Mouse (Mus musculus) forebrain, embryonic 13.5 days (tissue): ENCODE results near the gene Cdhr5. TPM values are rescaled to one million over a fixed set of nuclear protein-coding genes. Genes with fewer than 3 reads are reported as not detected.
"Not testable (repeated sequence)": the region's sequence is repeated elsewhere in the genome, so short reads cannot be mapped to it uniquely, and the experiment has no call there.

Source experiments
- ATAC-seq: fragments of 200-750 bp; cut with Nextera tagmentation; 2 replicates; pipeline ENCODE4 v1.8.0; 2017
- H3K27ac ChIP-seq: fragments of 300-500 bp; sonication (generic); 2 replicates; pipeline ENCODE4 v1.5.1; 2015; ENCODE audit warnings: inconsistent platforms, mild to moderate bottlenecking, moderate library complexity
- H3K27me3 ChIP-seq: fragments of 300-500 bp; sonication (generic); 2 replicates; pipeline ENCODE4 v1.6.1; 2015; ENCODE audit warnings: mild to moderate bottlenecking, inconsistent platforms
- H3K36me3 ChIP-seq: fragments of 300-500 bp; sonication (generic); 2 replicates; pipeline ENCODE4 v1.6.1; 2015; ENCODE audit warnings: mild to moderate bottlenecking, inconsistent platforms; ENCODE audit not compliant: poor library complexity, severe bottlenecking
- H3K4me1 ChIP-seq: fragments of 300-500 bp; sonication (generic); 2 replicates; pipeline ENCODE4 v1.6.1; 2015; ENCODE audit warnings: inconsistent platforms
- H3K4me2 ChIP-seq: fragments of 300-500 bp; sonication (generic); 2 replicates; pipeline ENCODE4 v1.6.1; 2015; ENCODE audit warnings: inconsistent platforms, mild to moderate bottlenecking, moderate library complexity
- H3K4me3 ChIP-seq: fragments of 300-500 bp; sonication (generic); 2 replicates; pipeline ENCODE4 v1.5.1; 2015; ENCODE audit warnings: mild to moderate bottlenecking, inconsistent platforms
- H3K9ac ChIP-seq: fragments of 300-500 bp; sonication (generic); 2 replicates; pipeline ENCODE4 v1.6.1; 2015; ENCODE audit warnings: mild to moderate bottlenecking, inconsistent platforms
- H3K9me3 ChIP-seq: fragments of 300-500 bp; sonication (generic); replicated peaks from 2 replicates; pipeline ENCODE4 v1.6.1; 2016; ENCODE audit warnings: inconsistent platforms
- WGBS: fragments of 180-500 bp; shearing (Covaris S2); methylation state at CpG from one replicate; pipeline ENCODE4 v1.1.7; 2015; 5-methylcytosine and 5-hydroxymethylcytosine counted together
- polyA plus RNA-seq: library from polyadenylated mRNA; unstranded; fragments of >200 nt; fragmentation: Nextera tagmentation; extraction: Ambion mirVana; gene quantifications from 2 replicates; pipeline ENCODE4 v1.2.1, GENCODE M21; 2015

Cdhr5 gene
- polyA plus RNA-seq, 1 experiment from 2014 or later: not detected

DNA sequence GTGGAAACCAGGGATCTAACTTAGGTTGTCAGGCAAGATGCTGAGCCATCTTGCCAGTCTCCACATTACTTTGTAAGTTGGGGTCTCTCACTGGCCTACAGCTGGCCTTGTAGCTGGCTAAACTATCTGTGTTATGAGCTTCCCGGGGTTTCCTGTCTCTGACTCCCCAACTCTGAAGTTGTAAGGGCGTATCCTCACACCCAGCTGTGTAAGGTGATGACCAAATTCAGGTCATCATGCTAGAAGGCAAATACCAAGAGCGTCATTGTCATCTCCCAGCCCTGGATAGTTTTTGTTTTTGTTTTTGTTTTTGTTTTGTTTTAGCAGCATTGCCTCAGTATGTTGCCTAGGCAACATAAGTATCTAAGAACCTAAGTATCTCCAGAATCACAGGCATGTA, 6.0 kb downstream of the Cdhr5 start:
- no peak overlapping the region for H3K4me2 ChIP-seq
- peaks cover 8% of the 10 kb centered on the region for H3K4me1 ChIP-seq
- no peak overlapping the region for H3K27ac ChIP-seq
- ATAC-seq: no peak
- no peak overlapping the region for H3K4me3 ChIP-seq
- no peaks in the 10 kb centered on the region for H3K36me3 ChIP-seq
- no peaks in the 10 kb centered on the region for H3K9me3 ChIP-seq
- no peak overlapping the region for H3K9ac ChIP-seq
- H3K27me3 ChIP-seq: no peaks in the 10 kb centered on the region
- 84% methylated on average over 3 of the region's 3 CpGs for WGBS

DNA sequence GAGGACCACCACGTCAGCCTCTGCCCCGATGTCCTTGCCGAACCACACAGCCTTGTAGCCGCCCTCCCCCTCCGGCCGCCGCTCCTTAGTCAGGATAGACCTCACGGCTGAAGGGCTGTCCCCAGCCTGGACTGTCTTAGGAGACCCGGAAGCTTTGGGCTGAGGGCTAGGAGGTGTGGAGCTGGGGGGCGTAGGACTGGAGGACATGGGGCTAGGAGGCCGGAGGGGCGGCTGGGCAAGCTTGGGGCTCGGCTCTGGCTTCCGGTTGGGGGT, 7.4 kb downstream of the Cdhr5 start:
- peaks cover 12% of the 10 kb centered on the region for H3K4me1 ChIP-seq
- no peak overlapping the region for H3K4me3 ChIP-seq
- ATAC-seq: no peak
- H3K27ac ChIP-seq: no peak overlapping the region
- 80% methylated on average over 14 of the region's 14 CpGs for WGBS
- H3K9me3 ChIP-seq: no peaks in the 10 kb centered on the region
- peaks cover 3% of the 10 kb centered on the region for H3K36me3 ChIP-seq
- H3K27me3 ChIP-seq: no peaks in the 10 kb centered on the region
- no peak overlapping the region for H3K9ac ChIP-seq
- H3K4me2 ChIP-seq: no peak overlapping the region

DNA sequence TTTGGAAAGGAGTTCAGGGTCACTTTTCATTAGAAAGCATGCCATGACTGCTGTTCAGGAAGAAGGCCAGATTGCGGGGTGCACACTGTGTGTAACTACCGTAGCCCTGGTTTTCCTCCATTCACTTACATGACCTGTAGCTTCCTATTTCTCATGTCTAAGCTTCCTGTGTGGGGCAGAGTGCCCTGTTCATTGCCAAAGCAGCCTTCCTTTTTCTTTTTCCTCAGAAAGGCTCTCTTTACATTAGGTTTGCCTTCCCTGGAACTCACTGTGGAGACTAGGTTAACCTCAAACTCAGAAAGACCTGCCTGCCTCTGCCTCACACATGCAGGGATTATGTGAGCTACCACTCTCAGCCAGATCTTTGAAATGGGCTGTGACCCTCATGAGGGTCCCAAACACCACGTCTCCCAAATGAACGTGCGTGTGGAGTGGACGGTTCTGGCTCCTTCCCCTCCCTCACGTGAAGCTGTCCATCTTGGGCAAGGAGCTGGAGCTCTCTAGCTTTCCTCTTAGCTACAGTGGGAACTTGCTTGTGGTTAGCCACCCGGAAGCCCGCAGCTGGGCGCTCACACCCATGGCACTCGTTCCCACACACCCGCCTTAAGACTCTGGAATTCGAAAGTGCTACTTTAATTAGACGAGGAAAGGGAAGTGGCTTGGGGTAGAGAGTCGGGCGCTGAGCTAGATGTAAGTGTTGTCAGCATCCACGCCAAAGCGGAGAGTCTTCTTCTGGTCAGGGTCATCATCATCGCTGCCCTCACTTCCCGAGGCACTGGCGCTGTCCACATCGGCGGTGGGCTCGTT, 7.9 kb downstream of the Cdhr5 start:
- 80% methylated on average over 24 of the region's 24 CpGs for WGBS
- no peaks in the 10 kb centered on the region for H3K9me3 ChIP-seq
- no peak overlapping the region for H3K9ac ChIP-seq
- no peak for ATAC-seq
- H3K4me2 ChIP-seq: no peak overlapping the region
- peaks cover 12% of the 10 kb centered on the region for H3K4me1 ChIP-seq
- no peaks in the 10 kb centered on the region for H3K27me3 ChIP-seq
- H3K4me3 ChIP-seq: no peak overlapping the region
- peaks cover 8% of the 10 kb centered on the region for H3K36me3 ChIP-seq
- no peak overlapping the region for H3K27ac ChIP-seq

DNA sequence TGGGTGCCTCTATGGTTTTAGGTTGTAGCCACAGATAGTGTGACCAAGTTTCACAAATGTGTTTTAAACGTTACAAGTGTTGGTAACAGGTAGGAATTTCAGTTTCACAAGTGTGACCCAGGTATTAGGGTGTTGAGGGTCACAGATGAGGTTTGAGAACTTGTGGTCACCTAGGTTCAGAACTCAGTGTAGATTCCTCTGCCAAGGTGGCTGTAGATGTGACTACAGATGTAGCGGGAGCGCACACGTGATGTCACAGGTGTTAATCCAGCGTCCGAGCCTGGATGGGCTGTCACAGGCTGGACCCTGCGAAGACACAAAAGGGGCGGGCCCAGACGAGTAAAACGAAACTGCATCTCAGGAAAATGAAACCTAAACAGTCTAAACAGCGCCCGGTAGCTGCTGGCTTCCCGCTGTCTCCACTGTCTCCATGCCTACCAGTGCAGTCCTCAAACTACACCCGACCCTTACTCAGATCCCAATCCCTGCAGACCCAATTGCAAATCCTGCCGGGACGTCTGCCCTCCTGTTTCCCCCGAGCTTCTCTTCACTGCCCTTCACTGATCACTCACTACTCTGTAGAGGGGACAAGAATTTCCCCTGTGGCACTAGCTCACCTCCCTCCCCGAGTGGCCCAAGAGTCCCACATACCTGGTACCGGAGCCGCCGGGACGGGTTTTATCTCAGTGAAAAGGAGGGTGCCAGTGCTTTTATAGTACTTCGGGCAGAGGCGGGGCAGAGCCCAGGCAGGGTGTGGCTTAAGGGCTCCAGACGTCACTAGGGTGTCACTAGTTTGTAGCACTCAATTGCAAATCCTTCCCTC, 10.6 kb downstream of the Cdhr5 start, which contains the start of gene Irf7:
Irf7 (minus strand) TSS at position 743 of the 823 bp plus-strand sequence.
- 13% methylated on average over 25 of the region's 25 CpGs for WGBS
- H3K4me2 ChIP-seq: peak within 1 kb of the TSS; percentile 58
- H3K4me3 ChIP-seq: peak within 1 kb of the TSS; percentile 34
- no peaks in the 10 kb centered on the region for H3K27me3 ChIP-seq
- H3K4me1 ChIP-seq: peaks cover 12% of the 10 kb centered on the region
- no peaks in the 10 kb centered on the region for H3K9me3 ChIP-seq
- H3K9ac ChIP-seq: peak within 1 kb of the TSS; percentile 50
- peaks cover 35% of the 10 kb centered on the region for H3K36me3 ChIP-seq
- peak; percentile 61 for ATAC-seq
- H3K27ac ChIP-seq: no peak within 1 kb of the TSS

DNA sequence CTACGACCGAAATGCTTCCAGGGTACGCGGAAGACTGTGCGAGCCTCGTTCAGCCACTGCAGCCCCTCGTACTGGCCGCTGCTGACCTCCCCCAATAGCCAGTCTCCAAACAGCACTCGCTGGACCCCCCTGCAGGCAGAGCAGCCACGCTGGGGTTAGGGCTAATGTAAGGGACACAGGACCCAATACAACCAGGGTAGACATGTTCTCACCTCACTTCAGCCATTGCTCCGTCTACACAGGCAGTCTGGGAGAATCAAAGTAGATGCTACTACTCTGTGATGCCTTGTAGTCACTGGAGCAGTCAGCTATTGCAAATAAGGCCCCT, 11.2 kb downstream of the Cdhr5 start:
- Histone ChIP-seq H3K4me1 (peaks cover 12% of the 10 kb centered on the region), H3K9me3 (no peaks in the 10 kb centered on the region), H3K9ac (0 out of 2 replicates have a peak overlapping the region, but pooled peaks have one; percentile 50), H3K36me3 (peaks cover 41% of the 10 kb centered on the region), H3K4me3 (no peak overlapping the region), H3K27ac (no peak overlapping the region), H3K27me3 (no peaks in the 10 kb centered on the region), H3K4me2 (0 out of 2 replicates have a peak overlapping the region, but pooled peaks have one; percentile 5)
- peak; percentile 22; the same call in 1 of the 2 replicates for ATAC-seq
- WGBS: 38% methylated on average over 11 of the region's 11 CpGs

DNA sequence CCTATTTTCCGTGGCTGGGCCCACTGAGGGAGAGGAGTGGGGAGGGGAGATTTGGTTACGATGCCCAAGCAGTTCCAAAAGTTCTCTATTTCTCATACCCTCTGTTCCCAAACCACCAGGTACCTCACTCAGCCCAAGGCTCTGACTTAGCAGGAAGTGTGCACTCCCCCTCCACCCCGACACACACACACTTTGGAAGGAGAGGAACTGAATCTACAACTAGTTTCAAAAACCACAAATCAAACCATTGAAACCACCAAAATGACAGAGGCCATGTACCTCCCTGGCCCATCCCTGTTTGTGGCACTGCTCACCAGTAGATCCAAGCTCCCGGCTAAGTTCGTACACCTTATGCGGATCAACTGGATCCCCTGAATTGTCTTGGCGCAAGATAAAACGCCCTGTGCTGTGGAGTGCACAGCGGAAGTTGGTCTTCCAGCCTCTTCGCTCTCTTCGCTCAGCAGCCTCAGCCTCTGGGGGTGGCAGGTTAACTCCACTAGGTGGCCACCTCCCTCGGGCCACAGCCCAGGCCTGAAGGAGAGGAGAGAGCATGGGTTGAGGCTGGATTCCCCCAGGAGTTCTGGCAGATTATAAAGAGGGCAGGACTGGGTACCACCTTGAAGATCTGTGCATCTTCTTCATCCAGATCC, 11.7 kb downstream of the Cdhr5 start:
- WGBS: 33% methylated on average over 12 of the region's 12 CpGs
- Histone ChIP-seq H3K4me2 (no peak overlapping the region), H3K9me3 (no peaks in the 10 kb centered on the region), H3K27ac (no peak overlapping the region), H3K4me1 (peaks cover 12% of the 10 kb centered on the region), H3K36me3 (peaks cover 46% of the 10 kb centered on the region), H3K27me3 (no peaks in the 10 kb centered on the region), H3K9ac (no peak overlapping the region), H3K4me3 (no peak overlapping the region)
- ATAC-seq: peak; percentile 52; the same call in 1 of the 2 replicates

DNA sequence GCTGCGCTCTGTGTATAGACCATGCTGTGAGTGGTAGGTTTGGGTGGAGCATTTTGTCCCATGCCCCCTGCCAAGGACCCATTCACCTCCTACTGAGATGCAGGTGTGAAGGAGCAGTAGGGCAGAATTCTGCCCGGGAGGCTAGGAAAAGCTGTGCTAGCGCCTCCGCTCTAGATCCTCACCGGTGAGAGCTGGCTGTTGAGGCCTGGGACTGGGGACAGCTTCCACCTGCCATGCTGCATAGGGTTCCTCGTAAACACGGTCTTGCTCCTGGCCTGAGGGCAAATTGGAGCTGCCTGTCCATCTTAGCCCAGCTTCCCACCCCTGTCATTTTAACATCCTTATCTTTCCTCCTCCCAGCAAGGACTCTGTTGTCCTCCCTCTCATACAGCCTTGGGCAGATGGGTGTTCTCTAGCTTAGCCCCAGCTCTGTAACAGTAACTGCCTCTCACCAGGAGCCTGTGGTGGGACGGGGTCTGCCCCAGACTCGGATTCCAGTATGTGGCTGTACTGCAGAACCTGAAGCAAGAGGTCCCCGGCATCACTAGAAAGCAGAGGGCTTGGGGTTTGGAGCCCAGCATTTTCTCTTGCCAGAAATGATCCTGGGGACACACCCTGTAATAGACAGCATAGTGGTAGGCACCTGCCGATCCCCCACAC, 12.4 kb downstream of the Cdhr5 start:
- Histone ChIP-seq H3K27me3 (no peaks in the 10 kb centered on the region), H3K4me1 (peaks cover 12% of the 10 kb centered on the region), H3K4me2 (no peak overlapping the region), H3K9me3 (no peaks in the 10 kb centered on the region), H3K9ac (no peak overlapping the region), H3K36me3 (peaks cover 53% of the 10 kb centered on the region), H3K4me3 (no peak overlapping the region), H3K27ac (no peak overlapping the region)
- no peak for ATAC-seq
- 77% methylated on average over 11 of the region's 11 CpGs for WGBS

DNA sequence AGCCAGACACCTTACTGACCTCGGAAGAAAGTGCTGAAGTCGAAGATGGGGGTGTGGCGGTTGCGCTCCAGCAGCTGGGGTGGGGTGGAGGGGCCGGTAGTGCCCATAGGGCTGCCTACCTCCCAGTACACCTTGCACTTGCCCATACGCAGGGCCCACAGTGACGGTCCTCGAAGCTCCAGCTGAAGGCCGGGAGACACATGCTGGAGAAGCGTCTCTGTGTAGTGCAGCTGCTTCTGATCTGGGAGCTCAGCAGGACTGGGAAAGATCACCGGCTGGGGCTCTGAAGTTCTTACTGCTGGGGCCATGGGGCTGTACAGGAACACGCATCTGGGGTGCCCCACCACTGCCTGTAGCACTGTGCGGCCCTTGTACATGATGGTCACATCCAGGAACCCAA, 12.9 kb downstream of the Cdhr5 start:
- 91% methylated on average over 13 of the region's 13 CpGs for WGBS

DNA sequence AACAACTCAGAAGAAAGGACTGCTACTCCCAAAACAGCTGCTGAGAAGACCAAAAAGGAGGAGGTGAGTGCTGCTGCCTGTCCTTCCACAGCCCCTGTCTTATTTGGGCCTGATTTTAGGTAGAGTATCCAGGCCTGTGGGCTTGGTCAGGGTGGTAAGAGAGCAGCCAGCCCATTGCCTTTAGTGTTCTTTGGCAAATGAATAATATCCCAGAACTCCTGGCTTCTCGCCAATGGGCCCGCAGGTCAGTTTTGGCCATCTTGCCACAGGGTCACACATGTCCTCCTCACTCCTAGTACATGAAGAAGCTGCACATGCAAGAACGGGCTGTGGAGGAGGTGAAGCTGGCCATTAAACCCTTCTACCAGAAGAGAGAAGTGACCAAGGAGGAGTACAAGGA, 15.1 kb downstream of the Cdhr5 start:
- Histone ChIP-seq H3K9ac (no peak overlapping the region), H3K9me3 (no peaks in the 10 kb centered on the region), H3K27ac (no peak overlapping the region), H3K27me3 (no peaks in the 10 kb centered on the region), H3K4me2 (no peak overlapping the region), H3K4me3 (no peak overlapping the region), H3K4me1 (peaks cover 12% of the 10 kb centered on the region), H3K36me3 (peaks cover 80% of the 10 kb centered on the region)
- whole genome bisulfite sequencing: 95% methylated on average over 3 of the region's 3 CpGs
- no peak for ATAC-seq

More for the DNA sequence above, 12.9 kb downstream of the Cdhr5 start:
- Histone ChIP-seq H3K27ac (no peak overlapping the region), H3K4me2 (no peak overlapping the region), H3K27me3 (no peaks in the 10 kb centered on the region), H3K9me3 (no peaks in the 10 kb centered on the region), H3K9ac (no peak overlapping the region), H3K36me3 (peaks cover 58% of the 10 kb centered on the region), H3K4me3 (no peak overlapping the region), H3K4me1 (peaks cover 12% of the 10 kb centered on the region)
- ATAC-seq: no peak

DNA sequence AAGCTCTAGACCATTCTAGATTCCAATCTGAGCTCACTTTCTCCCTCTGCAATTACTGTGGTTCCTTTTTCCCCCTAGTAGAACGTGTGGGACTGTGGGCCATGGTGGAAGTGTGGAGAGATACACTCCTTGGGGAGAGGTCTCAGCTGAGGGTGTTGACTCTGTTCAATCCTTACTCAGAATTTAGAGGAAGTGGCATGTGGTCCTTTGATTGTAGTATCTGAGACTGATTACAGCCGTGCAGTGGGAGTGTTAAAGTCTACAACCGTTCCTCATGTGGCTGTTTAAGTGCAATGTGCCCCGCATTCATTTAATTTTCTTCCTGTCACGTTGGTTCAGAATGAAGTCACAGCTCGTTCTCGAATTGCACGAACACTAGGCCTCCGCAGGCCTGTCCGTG, 20.4 kb downstream of the Cdhr5 start:
- Histone ChIP-seq H3K36me3 (peaks cover 95% of the 10 kb centered on the region), H3K4me3 (no peak overlapping the region), H3K27ac (no peak overlapping the region), H3K9me3 (no peaks in the 10 kb centered on the region), H3K9ac (no peak overlapping the region), H3K4me2 (no peak overlapping the region), H3K27me3 (no peaks in the 10 kb centered on the region), H3K4me1 (no peaks in the 10 kb centered on the region)
- ATAC-seq: no peak
- 94% methylated on average over 10 of the region's 10 CpGs for WGBS

DNA sequence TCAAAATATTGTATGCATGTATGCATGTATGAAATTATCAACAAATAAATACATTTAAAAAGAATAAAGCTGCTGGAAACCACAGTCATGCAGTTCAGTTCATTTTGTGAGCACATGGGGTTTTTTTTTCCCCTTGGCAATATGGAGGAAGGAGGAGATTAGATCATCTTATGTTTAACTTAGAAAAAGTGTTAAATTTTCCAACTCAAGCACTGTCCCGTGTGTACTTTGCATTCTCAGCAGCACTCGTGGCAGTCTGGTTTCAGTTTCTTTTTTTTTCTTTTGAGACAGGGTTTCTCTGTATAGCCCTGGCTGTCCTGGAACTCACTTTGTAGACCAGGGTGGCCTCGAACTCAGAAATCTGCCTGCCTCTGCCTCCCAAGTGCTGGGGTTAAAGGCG, 26.1 kb downstream of the Cdhr5 start:
- H3K27ac ChIP-seq, H3K9me3 ChIP-seq, H3K27me3 ChIP-seq, ATAC-seq, H3K4me2 ChIP-seq, H3K4me1 ChIP-seq, H3K9ac ChIP-seq, H3K4me3 ChIP-seq: not testable (repeated sequence)
- H3K36me3 ChIP-seq: peaks cover 95% of the 10 kb centered on the region
- 92% methylated on average over 4 of the region's 4 CpGs for WGBS

DNA sequence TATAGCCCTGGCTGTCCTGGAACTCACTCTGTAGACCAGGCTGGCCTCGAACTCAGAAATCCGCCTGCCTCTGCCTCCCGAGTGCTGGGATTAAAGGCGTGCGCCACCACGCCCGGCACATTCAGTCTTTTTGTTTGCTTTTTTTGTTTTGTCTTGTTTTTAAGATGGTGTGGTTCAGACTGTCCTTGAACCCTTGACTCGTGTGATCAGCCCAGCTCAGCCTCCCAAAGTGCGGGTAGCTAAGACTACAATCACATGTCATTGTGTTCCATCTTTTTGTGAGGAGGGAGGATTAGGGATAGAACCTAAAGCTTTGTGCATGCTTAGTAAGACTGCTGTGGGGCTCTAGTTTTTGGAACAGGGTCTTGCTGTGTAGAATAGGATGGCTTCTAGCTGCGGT, 45.0 kb downstream of the Cdhr5 start:
- 92% methylated on average over 10 of the region's 10 CpGs for WGBS
- Histone ChIP-seq H3K9me3 (no peaks in the 10 kb centered on the region), H3K36me3 (peaks cover 61% of the 10 kb centered on the region)

More for the DNA sequence above, 45.0 kb downstream of the Cdhr5 start:
- Histone ChIP-seq H3K27me3 (no peaks in the 10 kb centered on the region), H3K4me3 (no peak overlapping the region), H3K9ac (no peak overlapping the region), H3K27ac (no peak overlapping the region), H3K4me2 (no peak overlapping the region), H3K4me1 (peaks cover 23% of the 10 kb centered on the region)
- no peak for ATAC-seq
